Mouse (Mus musculus) limb, embryonic 14.5 days (tissue): ENCODE measurements at regions not wholly inside any gene's neighbourhood (a gene's known extent, or its start where the extent isn't known, plus 50 kb on each side); places are given as distances from the start of the nearest gene placed in this dataset.
A peak's percentile ranks its signal among the peaks of the same experiment; 100 is the strongest.

Source experiments
- ATAC-seq: fragments of 200-750 bp; cut with Nextera tagmentation; 2 replicates; pipeline ENCODE4 v1.8.0; 2017; ENCODE audit warnings: low read depth, moderate number of reproducible peaks, moderate TSS enrichment; ENCODE audit not compliant: low FRiP score
- DNase-seq: peaks from one replicate; pipeline ENCODE4 v3.0.0-alpha.2; 2015; ENCODE audit warnings: low spot score
- H3K27ac ChIP-seq: fragments of 300-500 bp; sonication (generic); replicated peaks from 2 replicates; pipeline ENCODE4 v1.5.1; 2014; ENCODE audit warnings: low read depth, mild to moderate bottlenecking, low read length, moderate library complexity, mixed read lengths
- H3K27me3 ChIP-seq: fragments of 300-500 bp; sonication (generic); 2 replicates; pipeline ENCODE4 v1.6.1; 2014; ENCODE audit warnings: low read length, mixed read lengths; ENCODE audit not compliant: control insufficient read depth, insufficient read depth
- H3K36me3 ChIP-seq: fragments of 300-500 bp; sonication (generic); 2 replicates; pipeline ENCODE4 v1.6.1; 2014; ENCODE audit warnings: mild to moderate bottlenecking, low read length, moderate library complexity, mixed read lengths; ENCODE audit not compliant: control insufficient read depth, insufficient read depth
- H3K4me1 ChIP-seq: fragments of 300-500 bp; sonication (generic); 2 replicates; pipeline ENCODE4 v1.6.1; 2014; ENCODE audit warnings: antibody characterized with exemption, low read length, mixed read lengths; ENCODE audit not compliant: control insufficient read depth, insufficient read depth
- H3K4me2 ChIP-seq: fragments of 300-500 bp; sonication (generic); replicated peaks from 2 replicates; pipeline ENCODE4 v1.6.1; 2014; ENCODE audit warnings: low read depth, mild to moderate bottlenecking, low read length, moderate library complexity; ENCODE audit not compliant: severe bottlenecking
- H3K4me3 ChIP-seq: fragments of 300-500 bp; sonication (generic); replicated peaks from 2 replicates; pipeline ENCODE4 v1.5.1; 2014; ENCODE audit warnings: low read length
- H3K9ac ChIP-seq: fragments of 300-500 bp; sonication (generic); 2 replicates; pipeline ENCODE4 v1.6.1; 2014; ENCODE audit warnings: mild to moderate bottlenecking, low read depth, low read length, moderate library complexity; ENCODE audit not compliant: severe bottlenecking
- H3K9me3 ChIP-seq: fragments of 300-500 bp; sonication (generic); 2 replicates; pipeline ENCODE4 v1.6.1; 2016; ENCODE audit warnings: low read length; ENCODE audit not compliant: control insufficient read depth
- POLR2A ChIP-seq: fragments of 200-500 bp; IDR thresholded peaks from 2 replicates; pipeline ENCODE4 v1.8.0; 2012; ENCODE audit warnings: inconsistent platforms, mild to moderate bottlenecking, moderate library complexity, borderline replicate concordance; ENCODE audit not compliant: insufficient read depth, insufficient read length; ENCODE audit errors: extremely low read depth
- WGBS: fragments of 180-500 bp; shearing (Covaris S2); extraction: QIAGEN DNeasy Blood & Tissue Kit; methylation state at CpG from one replicate; pipeline ENCODE4 v1.1.7; 2014; 5-methylcytosine and 5-hydroxymethylcytosine counted together

DNA sequence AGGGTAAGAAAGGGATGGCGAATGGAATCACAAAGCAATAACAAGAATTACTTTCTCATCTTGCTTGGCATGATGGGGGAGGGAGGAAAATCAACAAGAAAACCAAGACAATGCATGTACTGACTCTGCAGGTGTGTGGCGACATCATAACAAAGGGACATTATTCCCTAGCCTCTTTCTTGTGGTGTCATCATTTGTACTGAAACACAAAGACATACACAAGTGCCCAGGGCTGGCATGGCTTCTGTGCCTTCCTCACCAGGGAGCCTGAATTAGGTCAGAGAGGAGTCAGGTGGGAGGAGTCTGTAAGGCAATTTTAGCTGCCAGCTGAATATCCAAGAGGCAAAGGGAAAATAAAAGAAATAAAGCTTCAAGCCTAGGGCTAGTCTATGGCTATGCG is 65.6 kb upstream of the Dock10 start:
- Histone ChIP-seq H3K4me1 (no peaks in the 10 kb centered on the region), H3K9ac (no peak overlapping the region), H3K4me2 (no peak overlapping the region), H3K27ac (no peak overlapping the region), H3K9me3 (no peaks in the 10 kb centered on the region), H3K27me3 (no peaks in the 10 kb centered on the region), H3K4me3 (no peak overlapping the region), H3K36me3 (no peaks in the 10 kb centered on the region)
- DNase-seq (no peak), ATAC-seq (no peak)
- WGBS, result 82% methylated on average over 3 of the region's 3 CpGs
- TF ChIP-seq POLR2A, result no peak

DNA sequence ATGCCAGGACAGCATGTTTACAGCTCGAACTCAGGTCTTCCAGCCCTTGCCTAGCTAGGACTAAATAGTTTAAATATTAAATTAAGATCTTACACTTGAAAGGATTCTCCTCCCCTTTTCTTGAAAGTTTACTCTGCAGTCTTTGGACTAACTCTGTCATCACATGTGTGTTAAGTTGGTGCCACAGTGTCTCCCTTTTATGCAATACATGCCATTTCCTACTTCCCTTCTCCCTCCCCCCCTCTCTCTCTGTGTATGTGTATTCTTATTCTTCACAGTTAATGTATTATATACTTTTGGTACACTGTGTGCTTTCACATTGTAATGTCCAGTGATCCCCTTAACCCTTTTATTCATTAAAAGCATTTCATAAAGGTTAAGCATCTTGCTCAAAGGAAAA is 63.9 kb upstream of the Dock10 start:
- Histone ChIP-seq H3K36me3 (no peaks in the 10 kb centered on the region), H3K9ac (no peak overlapping the region), H3K4me1 (no peaks in the 10 kb centered on the region), H3K4me2 (no peak overlapping the region), H3K4me3 (no peak overlapping the region), H3K27me3 (no peaks in the 10 kb centered on the region), H3K9me3 (no peaks in the 10 kb centered on the region), H3K27ac (no peak overlapping the region)
- WGBS, result 54% methylated on average over 1 of the region's 1 CpGs
- no peak for DNase-seq
- TF ChIP-seq POLR2A, result no peak
- ATAC-seq, result no peak

DNA sequence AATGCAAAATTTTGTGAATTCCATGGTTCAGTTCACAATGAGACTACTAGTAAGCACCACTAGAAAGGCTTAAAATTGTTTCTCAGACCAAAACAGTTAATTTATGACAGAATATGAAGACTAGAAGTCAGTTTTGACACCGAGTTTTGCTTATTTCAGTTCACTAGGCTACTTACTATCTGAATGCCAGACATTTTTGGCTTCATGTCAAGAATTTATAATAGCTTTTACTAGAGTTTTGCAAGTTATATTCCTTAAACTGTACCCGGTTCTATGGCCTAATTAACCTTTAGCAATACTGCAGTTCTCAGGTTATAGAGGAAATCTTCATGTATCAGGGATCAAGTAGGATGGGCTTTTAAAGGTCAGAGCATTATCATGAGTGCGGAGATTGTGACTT is 54.6 kb upstream of the Dock10 start:
- Histone ChIP-seq H3K4me1 (no peaks in the 10 kb centered on the region), H3K27ac (no peak overlapping the region), H3K27me3 (no peaks in the 10 kb centered on the region), H3K4me2 (no peak overlapping the region), H3K36me3 (no peaks in the 10 kb centered on the region), H3K9me3 (no peaks in the 10 kb centered on the region), H3K4me3 (no peak overlapping the region), H3K9ac (no peak overlapping the region)
- DNase-seq, result peak; percentile 55
- 55% methylated on average over 3 of the region's 3 CpGs for WGBS
- no peak for TF ChIP-seq POLR2A
- ATAC-seq, result no peak
